Mouse (Mus musculus) kidney, adult 2 months (tissue): ENCODE results near the gene Sbf2.

Experiments
- CTCF ChIP-seq: fragments of 200-500 bp; conservative IDR thresholded peaks from 2 replicates; pipeline ENCODE4 v1.5.1; 2011; ENCODE audit warnings: low read depth, mild to moderate bottlenecking, control low read depth, low read length, moderate library complexity, mixed read lengths; ENCODE audit not compliant: insufficient read depth, insufficient read length
- POLR2A ChIP-seq: fragments of 200-500 bp; IDR thresholded peaks from one replicate; pipeline ENCODE4 v1.6.1; 2011; ENCODE audit warnings: low read depth, low read length, control low read depth

GRCm38 (mm10) chr7:110262661-110263060, 352.1 kb downstream of the Sbf2 start:
- TF ChIP-seq POLR2A (no peak), CTCF (no peak)
